Mouse (Mus musculus) hindbrain, embryonic 16.5 days (tissue): ENCODE data around the gene Ddx19b. TPM values are rescaled to one million over a fixed set of nuclear protein-coding genes. Genes with fewer than 3 reads are reported as not detected.
"Not testable (repeated sequence)": the region's sequence is repeated elsewhere in the genome, so short reads cannot be mapped to it uniquely, and the experiment has no call there.

Experiments
- ATAC-seq: fragments of 200-750 bp; cut with Nextera tagmentation; 2 replicates; pipeline ENCODE4 v1.8.0; 2017; ENCODE audit warnings: moderate TSS enrichment, moderate library complexity
- H3K27ac ChIP-seq: fragments of 300-500 bp; sonication (generic); 2 replicates; pipeline ENCODE4 v1.5.1; 2014; ENCODE audit warnings: low read depth, mild to moderate bottlenecking, control low read depth, low read length, moderate library complexity
- H3K27me3 ChIP-seq: fragments of 300-500 bp; sonication (generic); replicated peaks from 2 replicates; pipeline ENCODE4 v1.6.1; 2014; ENCODE audit warnings: low read length; ENCODE audit not compliant: control insufficient read depth, insufficient read depth
- H3K36me3 ChIP-seq: fragments of 300-500 bp; sonication (generic); 2 replicates; pipeline ENCODE4 v1.6.1; 2014; ENCODE audit warnings: mild to moderate bottlenecking, low read length, moderate library complexity, mixed read lengths; ENCODE audit not compliant: control insufficient read depth, insufficient read depth
- H3K4me1 ChIP-seq: fragments of 300-500 bp; sonication (generic); 2 replicates; pipeline ENCODE4 v1.6.1; 2014; ENCODE audit warnings: low read depth, low read length; ENCODE audit not compliant: control insufficient read depth, insufficient read depth
- H3K4me2 ChIP-seq: fragments of 300-500 bp; sonication (generic); 2 replicates; pipeline ENCODE4 v1.6.1; 2014; ENCODE audit warnings: mild to moderate bottlenecking, low read length, control low read depth, moderate library complexity
- H3K4me3 ChIP-seq: fragments of 300-500 bp; sonication (generic); 2 replicates; pipeline ENCODE4 v1.5.1; 2014; ENCODE audit warnings: mild to moderate bottlenecking, low read length, control low read depth, moderate library complexity
- H3K9ac ChIP-seq: fragments of 300-500 bp; sonication (generic); 2 replicates; pipeline ENCODE4 v1.6.1; 2014; ENCODE audit warnings: low read depth, mild to moderate bottlenecking, control low read depth, low read length, moderate library complexity
- H3K9me3 ChIP-seq: fragments of 300-500 bp; sonication (generic); 2 replicates; pipeline ENCODE4 v1.6.1; 2014; ENCODE audit warnings: mild to moderate bottlenecking, low read length, moderate library complexity; ENCODE audit not compliant: control insufficient read depth
- WGBS: fragments of 180-500 bp; shearing (Covaris S2); extraction: QIAGEN DNeasy Blood & Tissue Kit; methylation state at CpG from one replicate; pipeline ENCODE4 v1.1.7; 2014; 5-methylcytosine and 5-hydroxymethylcytosine counted together
- polyA plus RNA-seq: library from polyadenylated mRNA; unstranded; fragments of >200 nt; fragmentation: Nextera tagmentation; extraction: Ambion mirVana; gene quantifications from 2 replicates; pipeline ENCODE4 v1.2.1, GENCODE M21; 2015

Gene Ddx19b
- polyA plus RNA-seq, 1 experiment from 2014 or later = 6.9 TPM

GRCm38 (mm10) chr8:110976532-110976931 lies 55.0 kb downstream of the Ddx19b start:
- ATAC-seq, H3K27me3 ChIP-seq, H3K9me3 ChIP-seq, H3K4me1 ChIP-seq, H3K27ac ChIP-seq, H3K9ac ChIP-seq, H3K4me2 ChIP-seq, H3K4me3 ChIP-seq: not testable (repeated sequence)
- WGBS = 96% methylated on average over 8 of the region's 8 CpGs
- H3K36me3 ChIP-seq = peaks cover 19% of the 10 kb centered on the region

- H3K4me2 ChIP-seq = peak overlapping the region; percentile 72
- peaks cover 9% of the 10 kb centered on the region for H3K4me1 ChIP-seq
- peak overlapping the region; percentile 70 for H3K9ac ChIP-seq
- ATAC-seq = peak; percentile 99
- peak overlapping the region; percentile 45 for H3K4me3 ChIP-seq
- H3K36me3 ChIP-seq = 0 out of 2 replicates have a peak, but pooled peaks cover 5% of the 10 kb centered on the region
- H3K9me3 ChIP-seq = no peaks in the 10 kb centered on the region
- no peaks in the 10 kb centered on the region for H3K27me3 ChIP-seq
- WGBS = 7% methylated on average over 45 of the region's 45 CpGs
- peak overlapping the region; percentile 6; the same call in 1 of the 2 replicates for H3K27ac ChIP-seq
Measured at GRCm38 (mm10) chr8:110969910-110970770, 61.4 kb downstream of the Ddx19b start.

- H3K27me3 ChIP-seq = no peaks in the 10 kb centered on the region
- H3K4me2 ChIP-seq = no peak overlapping the region
- no peak overlapping the region for H3K27ac ChIP-seq
- H3K36me3 ChIP-seq = peaks cover 3% of the 10 kb centered on the region
- H3K9me3 ChIP-seq = no peaks in the 10 kb centered on the region
- peaks cover 14% of the 10 kb centered on the region for H3K4me1 ChIP-seq
- no peak for ATAC-seq
- no peak overlapping the region for H3K4me3 ChIP-seq
- H3K9ac ChIP-seq = no peak overlapping the region
- 75% methylated on average over 9 of the region's 9 CpGs for WGBS
Measured at GRCm38 (mm10) chr8:110967326-110967725, 64.2 kb downstream of the Ddx19b start.

GRCm38 (mm10) chr8:110966586-110966985 lies 65.0 kb downstream of the Ddx19b start:
- H3K4me1 ChIP-seq = peaks cover 14% of the 10 kb centered on the region
- H3K36me3 ChIP-seq = peaks cover 5% of the 10 kb centered on the region
- WGBS = 91% methylated on average over 8 of the region's 8 CpGs
- H3K4me3 ChIP-seq = no peak overlapping the region
- H3K27me3 ChIP-seq = no peaks in the 10 kb centered on the region
- H3K4me2 ChIP-seq = no peak overlapping the region
- no peak overlapping the region for H3K27ac ChIP-seq
- no peaks in the 10 kb centered on the region for H3K9me3 ChIP-seq
- H3K9ac ChIP-seq = no peak overlapping the region
- ATAC-seq = no peak

GRCm38 (mm10) chr8:110965594-110965993 lies 66.0 kb downstream of the Ddx19b start:
- H3K9me3 ChIP-seq = no peaks in the 10 kb centered on the region
- H3K36me3 ChIP-seq = peaks cover 5% of the 10 kb centered on the region
- no peaks in the 10 kb centered on the region for H3K27me3 ChIP-seq
- H3K9ac ChIP-seq = no peak overlapping the region
- H3K27ac ChIP-seq = no peak overlapping the region
- no peak overlapping the region for H3K4me3 ChIP-seq
- no peak for ATAC-seq
- no peak overlapping the region for H3K4me2 ChIP-seq
- H3K4me1 ChIP-seq = peaks cover 9% of the 10 kb centered on the region
- 54% methylated on average over 7 of the region's 7 CpGs for WGBS

- H3K36me3 ChIP-seq = peaks cover 5% of the 10 kb centered on the region
- 61% methylated on average over 7 of the region's 7 CpGs for WGBS
- no peak for ATAC-seq
Measured at GRCm38 (mm10) chr8:110964666-110965065, 66.9 kb downstream of the Ddx19b start.

GRCm38 (mm10) chr8:110963051-110963450 lies 68.5 kb downstream of the Ddx19b start:
- ATAC-seq = no peak
- Histone ChIP-seq H3K4me2 (no peak overlapping the region), H3K9ac (no peak overlapping the region), H3K36me3 (peaks cover 2% of the 10 kb centered on the region), H3K27ac (no peak overlapping the region), H3K27me3 (no peaks in the 10 kb centered on the region), H3K9me3 (no peaks in the 10 kb centered on the region), H3K4me3 (no peak overlapping the region), H3K4me1 (peaks cover 5% of the 10 kb centered on the region)
- WGBS = 87% methylated on average over 2 of the region's 2 CpGs

More at GRCm38 (mm10) chr8:110964666-110965065, 66.9 kb downstream of the Ddx19b start:
- Histone ChIP-seq H3K4me1 (peaks cover 5% of the 10 kb centered on the region), H3K27me3 (no peaks in the 10 kb centered on the region), H3K9me3 (no peaks in the 10 kb centered on the region), H3K4me2 (no peak overlapping the region), H3K9ac (no peak overlapping the region), H3K4me3 (no peak overlapping the region), H3K27ac (no peak overlapping the region; the same call in 1 of the 2 replicates)

- H3K9me3 ChIP-seq = no peaks in the 10 kb centered on the region
- no peaks in the 10 kb centered on the region for H3K27me3 ChIP-seq
- no peak overlapping the region for H3K27ac ChIP-seq
- H3K4me3 ChIP-seq = no peak overlapping the region
- H3K4me1 ChIP-seq = peaks cover 9% of the 10 kb centered on the region
- no peak overlapping the region for H3K4me2 ChIP-seq
- H3K9ac ChIP-seq = no peak overlapping the region
- WGBS = 81% methylated on average over 6 of the region's 6 CpGs
- H3K36me3 ChIP-seq = peaks cover 15% of the 10 kb centered on the region
- no peak for ATAC-seq
Measured at GRCm38 (mm10) chr8:110959906-110960305, 71.6 kb downstream of the Ddx19b start.

GRCm38 (mm10) chr8:110959071-110959780 lies 72.3 kb downstream of the Ddx19b start:
- 94% methylated on average over 12 of the region's 12 CpGs for WGBS
- Histone ChIP-seq H3K36me3 (peaks cover 15% of the 10 kb centered on the region), H3K4me2 (no peak overlapping the region), H3K4me3 (no peak overlapping the region), H3K4me1 (peaks cover 7% of the 10 kb centered on the region), H3K27me3 (no peaks in the 10 kb centered on the region), H3K9ac (no peak overlapping the region), H3K9me3 (no peaks in the 10 kb centered on the region), H3K27ac (no peak overlapping the region)
- ATAC-seq = no peak
